Mouse (Mus musculus) ovary, postnatal 10 days (tissue): ENCODE data around the gene Lipt1.

Experiments
- DNase-seq: peaks from one replicate; pipeline ENCODE4 v3.0.0; 2022; ENCODE audit warnings: low spot score

Lipt1 gene

DNA sequence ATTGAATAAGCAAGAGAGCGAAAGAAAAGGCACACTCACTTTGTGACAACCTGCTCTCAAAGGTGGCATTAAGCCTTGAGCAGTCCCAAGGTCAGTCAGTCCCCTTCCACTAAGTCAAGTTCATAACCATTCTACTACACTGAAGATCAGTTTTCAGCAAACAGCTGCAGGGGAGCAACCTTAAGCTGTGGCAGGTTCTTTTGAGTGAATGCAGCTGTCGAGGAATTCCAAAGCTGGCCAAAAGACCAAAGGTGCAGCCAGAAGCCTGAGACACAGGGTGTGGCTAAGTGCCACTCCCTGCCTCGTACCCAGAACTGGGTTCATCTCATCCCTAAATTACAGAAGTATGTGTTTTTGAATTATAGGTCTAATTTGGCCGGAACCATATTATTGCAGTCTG, 28.3 kb downstream of the Lipt1 start:
- no peak for DNase-seq

DNA sequence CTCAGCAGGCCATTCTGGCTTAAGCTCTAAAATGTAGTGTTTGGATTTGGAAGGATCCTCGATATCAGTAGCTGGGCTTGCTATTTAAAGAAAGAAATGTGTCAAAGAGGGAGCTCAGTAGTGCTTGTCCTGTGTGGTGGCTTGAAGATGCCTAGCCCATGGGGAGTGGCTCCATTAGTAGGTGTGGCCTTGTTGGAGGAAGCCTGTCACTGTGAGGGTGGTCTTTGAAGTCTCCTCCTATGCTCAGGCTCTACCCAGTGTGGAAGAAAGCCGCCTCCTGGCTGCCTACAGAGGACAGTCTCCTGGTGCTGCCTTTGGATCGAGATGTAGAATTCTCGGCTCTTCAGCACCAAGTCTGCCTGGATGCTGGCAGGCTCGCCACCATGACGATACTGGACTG, 28.8 kb downstream of the Lipt1 start:
- DNase-seq: no peak

DNA sequence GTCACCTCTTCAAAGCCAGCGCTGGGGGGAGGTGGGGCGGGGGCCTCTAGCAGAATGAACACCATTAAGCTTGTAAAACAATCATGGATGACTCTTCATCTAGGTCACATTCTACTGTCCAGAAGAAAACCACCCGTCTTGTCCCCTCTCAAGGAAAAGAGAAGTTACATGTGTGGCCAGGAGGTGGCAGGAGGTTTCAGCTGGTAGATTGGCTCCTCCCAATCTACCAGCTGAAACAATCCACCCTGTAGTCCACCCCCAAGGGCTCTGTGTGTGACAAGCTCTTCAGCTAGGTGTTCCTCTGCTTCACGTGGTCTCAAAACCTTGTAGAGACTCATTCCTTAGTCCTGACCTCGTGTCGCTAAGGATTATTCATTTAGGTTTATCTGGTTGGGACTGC, 31.6 kb downstream of the Lipt1 start:
- DNase-seq: no peak

DNA sequence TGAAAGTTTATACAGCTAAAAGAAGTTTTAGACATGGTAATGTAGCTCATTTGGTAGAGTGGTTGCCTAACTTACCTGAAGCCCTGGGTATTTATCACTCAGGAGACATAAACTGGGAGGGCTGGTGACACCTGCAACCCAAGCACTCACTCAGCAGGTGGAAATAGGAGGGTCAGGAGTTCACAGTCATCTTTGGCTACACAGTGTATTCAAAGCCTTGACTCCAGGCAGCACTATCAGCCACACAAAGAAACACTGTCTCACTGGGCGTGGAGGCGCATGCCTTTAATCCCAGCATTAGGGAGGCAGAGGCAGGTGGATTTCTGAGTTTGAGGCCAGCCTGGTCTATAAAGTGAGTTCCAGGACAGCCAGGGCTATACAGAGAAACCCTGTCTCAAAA, 41.2 kb downstream of the Lipt1 start:
- no peak for DNase-seq

DNA sequence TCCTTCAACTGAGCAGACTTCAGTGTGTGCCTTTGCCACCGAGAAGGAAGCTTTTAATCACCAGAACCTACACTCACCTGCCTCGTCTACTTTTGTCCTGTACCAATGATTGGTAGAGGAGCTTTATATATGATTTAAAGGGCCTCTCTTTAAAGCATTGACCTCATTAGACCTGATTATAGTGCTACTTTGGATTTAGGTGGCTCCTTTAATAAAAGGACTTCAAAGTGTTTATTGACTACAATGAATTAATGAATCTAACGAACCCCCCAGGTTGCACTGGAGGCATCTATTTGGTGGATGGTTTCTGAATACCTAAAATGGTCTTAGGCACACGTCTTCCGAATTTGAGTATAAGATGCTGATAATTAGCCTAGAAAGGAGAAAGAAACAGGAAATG, 44.9 kb downstream of the Lipt1 start, which contains the start of gene Lyg2:
TSS of gene Lyg2 (minus strand) at position 101 of the 400 bp plus-strand sequence.
- DNase-seq: no peak

DNA sequence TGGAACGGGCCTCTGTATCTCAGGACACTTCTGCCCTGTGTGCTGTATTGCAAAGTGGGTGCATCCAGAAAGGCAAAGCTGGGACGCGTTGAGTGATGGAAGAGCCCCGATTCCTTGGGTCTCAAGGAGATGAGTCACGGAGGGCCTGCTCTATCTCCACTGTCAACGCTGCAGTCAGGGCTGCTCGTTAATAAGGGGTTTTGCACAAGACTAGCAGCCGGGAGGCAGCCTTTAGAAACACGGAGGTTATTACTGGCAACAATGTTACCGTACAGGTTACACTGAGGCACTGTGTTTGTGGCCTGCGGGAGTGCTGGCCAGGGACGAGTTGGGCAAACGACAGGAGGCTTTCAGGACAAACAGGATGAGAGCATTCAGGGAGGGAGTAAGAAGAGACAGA, 46.1 kb downstream of the Lipt1 start:
- DNase-seq: no peak

DNA sequence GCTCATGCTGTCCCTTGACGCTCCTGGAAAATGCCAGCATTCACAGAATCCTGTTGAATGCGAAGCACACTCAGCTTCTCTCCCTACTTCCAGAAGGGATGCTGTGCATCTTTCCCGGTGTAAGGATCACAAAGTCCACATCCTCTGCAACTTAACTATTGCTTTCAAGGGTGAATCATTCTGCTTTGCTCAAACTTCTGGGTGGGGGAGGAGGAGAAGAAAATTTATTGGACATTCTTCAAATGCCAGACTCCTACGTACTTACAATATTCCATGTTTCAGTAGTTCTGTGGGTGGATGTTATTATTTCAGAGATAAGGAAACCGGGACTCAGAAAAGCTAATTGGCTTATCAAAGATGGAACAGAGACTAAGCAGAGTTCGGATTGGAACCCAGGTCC, 46.6 kb downstream of the Lipt1 start:
- DNase-seq: no peak

DNA sequence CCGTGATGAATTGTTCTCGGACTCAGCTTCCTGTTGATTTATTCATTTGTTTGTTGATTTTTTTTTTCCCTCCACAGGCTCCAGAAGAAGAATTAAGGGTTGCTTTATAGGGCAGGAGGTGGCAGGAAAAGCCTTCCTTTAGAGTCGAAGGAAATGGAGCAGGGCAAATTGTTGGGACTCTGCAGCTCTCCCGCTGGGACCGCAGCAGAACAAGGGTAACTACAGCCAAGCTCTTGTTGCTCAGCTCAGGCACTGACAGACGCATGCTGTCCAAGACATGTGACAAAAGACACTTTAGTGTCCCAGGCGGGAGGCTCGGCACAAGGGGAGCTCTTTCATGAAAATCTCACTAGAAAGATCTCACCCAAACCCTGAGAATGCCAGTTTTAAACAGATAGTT, 51.0 kb downstream of the Lipt1 start:
- no peak for DNase-seq
